Mouse (Mus musculus) myocyte (in vitro differentiated cells): Measurements from ENCODE around the gene Ppip5k1.

Experiments
- E2F4 ChIP-seq: IDR thresholded peaks from one replicate; pipeline ENCODE4 v1.6.1; 2011; ENCODE audit warnings: mild to moderate bottlenecking, control low read depth, moderate library complexity; ENCODE audit not compliant: insufficient read depth
- MAX ChIP-seq: IDR thresholded peaks from one replicate; pipeline ENCODE4 v1.6.1; 2011; ENCODE audit warnings: low read depth, mild to moderate bottlenecking, control low read depth
- POLR2A ChIP-seq: IDR thresholded peaks from one replicate; pipeline ENCODE4 v1.6.1; 2011; ENCODE audit warnings: low read depth, mild to moderate bottlenecking, control low read depth, moderate library complexity; ENCODE audit not compliant: insufficient read length
- POLR2AphosphoS2 ChIP-seq: IDR thresholded peaks from one replicate; pipeline ENCODE4 v1.6.1; 2011; ENCODE audit warnings: low read depth, control low read depth; ENCODE audit not compliant: insufficient read length
- TCF12 ChIP-seq: IDR thresholded peaks from one replicate; pipeline ENCODE4 v1.6.1; 2011; ENCODE audit warnings: mild to moderate bottlenecking, control low read depth; ENCODE audit not compliant: poor library complexity, insufficient read depth, severe bottlenecking
- TCF3 ChIP-seq: IDR thresholded peaks from one replicate; pipeline ENCODE4 v1.6.1; 2011; ENCODE audit warnings: low read depth, control low read depth; ENCODE audit not compliant: insufficient read length
- USF1 ChIP-seq: IDR thresholded peaks from one replicate; pipeline ENCODE4 v1.6.1; 2011; ENCODE audit warnings: low read depth, mild to moderate bottlenecking, control low read depth, moderate library complexity

DNA sequence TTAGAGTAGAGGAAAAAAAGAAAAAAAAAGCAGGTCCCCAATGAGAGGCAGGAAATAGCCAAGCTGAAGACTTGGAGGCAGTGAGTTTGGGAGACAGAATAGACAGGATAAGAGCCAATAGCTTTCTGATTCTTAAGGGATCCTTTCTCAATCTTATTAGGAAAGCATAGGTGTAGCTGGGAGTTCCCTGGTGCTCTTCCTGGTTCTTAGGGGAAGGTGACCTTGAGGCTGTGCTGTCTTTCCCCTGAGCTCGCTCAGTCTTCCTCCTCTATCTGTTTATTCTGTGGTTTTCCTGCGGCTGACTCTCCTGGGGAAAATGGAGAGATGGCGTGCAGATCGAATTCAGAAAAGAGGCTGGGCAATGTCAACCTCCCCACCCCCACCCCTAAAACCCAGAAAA is 2.8 kb upstream of the Ppip5k1 start:
- TF ChIP-seq POLR2A (no peak), MAX (no peak), E2F4 (no peak), TCF3 (no peak), POLR2AphosphoS2 (no peak), TCF12 (no peak), USF1 (no peak)
